Mouse (Mus musculus): ENCODE data around the gene Mrnip. TPM values are rescaled to one million over a fixed set of nuclear protein-coding genes. Genes with fewer than 3 reads are reported as not detected.

The Mrnip gene
- total RNA-seq, 2 experiments from 2014 or later = 13.3 to 14.2 TPM

- intact Hi-C loops (cut with DNase I) = no loop called here
- no peak overlapping the region for H3K27ac ChIP-seq
- H3K4me3 ChIP-seq = no peak overlapping the region
- DNase-seq (ENCODE audit: extremely low spot score in 1 of 2, low spot score in 2 of 2) = no peak
- TF ChIP-seq CTCF (IDR thresholded peaks at IDR 0.05) = peak; percentile 25
Measured at GRCm38 (mm10) chr11:50219833-50220232, 45.6 kb downstream of the Mrnip start.

GRCm38 (mm10) chr11:50222559-50223276 is 48.5 kb downstream of the Mrnip start:
- no peak for TF ChIP-seq CTCF (IDR thresholded peaks at IDR 0.05)
- intact Hi-C loops (cut with DNase I) = no loop called here
- DNase-seq (ENCODE audit: extremely low spot score in 1 of 2, low spot score in 2 of 2) = no peak
- no peak overlapping the region for H3K27ac ChIP-seq
- H3K4me3 ChIP-seq = no peak overlapping the region

- TF ChIP-seq CTCF (IDR thresholded peaks at IDR 0.05) = no peak
- intact Hi-C loops (cut with DNase I) = loop anchor here (2.0 kb wide), 2 partner anchors 13 to 67 kb away; partner anchors contain the start of genes Mgat4b and Sqstm1
- H3K4me3 ChIP-seq = peak overlapping the region; percentile 85
- no peak for DNase-seq (ENCODE audit: extremely low spot score in 1 of 2, low spot score in 2 of 2)
- peak overlapping the region; percentile 82 for H3K27ac ChIP-seq
Measured at GRCm38 (mm10) chr11:50223783-50224662, 49.8 kb downstream of the Mrnip start.

GRCm38 (mm10) chr11:50224671-50225530 is 50.7 kb downstream of the Mrnip start:
- TF ChIP-seq CTCF (IDR thresholded peaks at IDR 0.05) = peak; percentile 36
- intact Hi-C loops (cut with DNase I) = loop anchor here (2.0 to 5.0 kb wide), 3 partner anchors 14 to 142 kb away; partner anchors contain the start of genes Mgat4b and Sqstm1
- DNase-seq (ENCODE audit: extremely low spot score in 1 of 2, low spot score in 2 of 2) = peak; percentile 85 to 87
- peak overlapping the region; percentile 85 for H3K4me3 ChIP-seq
- H3K27ac ChIP-seq = peak overlapping the region; percentile 82

GRCm38 (mm10) chr11:50225611-50226378 is 51.6 kb downstream of the Mrnip start:
- DNase-seq (ENCODE audit: extremely low spot score in 1 of 2, low spot score in 2 of 2) = peak; percentile 38 to 47
- H3K27ac ChIP-seq = peak overlapping the region; percentile 82
- no peak for TF ChIP-seq CTCF (IDR thresholded peaks at IDR 0.05)
- intact Hi-C loops (cut with DNase I) = loop anchor here (2.0 to 5.0 kb wide), 3 partner anchors 15 to 142 kb away; partner anchors contain the start of genes Mgat4b and Sqstm1
- H3K4me3 ChIP-seq = peak overlapping the region; percentile 85

GRCm38 (mm10) chr11:50226406-50226805 is 52.2 kb downstream of the Mrnip start:
- no peak for TF ChIP-seq CTCF (IDR thresholded peaks at IDR 0.05)
- intact Hi-C loops (cut with DNase I) = loop anchor here (5.0 kb wide), 1 partner anchor 141 kb away; no protein-coding TSS in a partner anchor

GRCm38 (mm10) chr11:50227226-50227625 is 53.0 kb downstream of the Mrnip start:
- no peak for TF ChIP-seq CTCF (IDR thresholded peaks at IDR 0.05)
- no peak overlapping the region for H3K4me3 ChIP-seq
- intact Hi-C loops (cut with DNase I) = loop anchor here (5.0 kb wide), 1 partner anchor 140 kb away; no protein-coding TSS in a partner anchor

More at GRCm38 (mm10) chr11:50226406-50226805, 52.2 kb downstream of the Mrnip start:
- Histone ChIP-seq H3K4me3 (peak overlapping the region; percentile 85), H3K27ac (peak overlapping the region; percentile 82)
- no peak for DNase-seq (ENCODE audit: extremely low spot score in 1 of 2, low spot score in 2 of 2)

GRCm38 (mm10) chr11:50227736-50228135 is 53.5 kb downstream of the Mrnip start:
- no peak overlapping the region for H3K4me3 ChIP-seq
- no peak overlapping the region for H3K27ac ChIP-seq
- TF ChIP-seq CTCF (IDR thresholded peaks at IDR 0.05) = no peak
- intact Hi-C loops (cut with DNase I) = loop anchor here (5.0 kb wide), 1 partner anchor 140 kb away; no protein-coding TSS in a partner anchor
- DNase-seq (ENCODE audit: extremely low spot score in 1 of 2, low spot score in 2 of 2) = no peak

More at GRCm38 (mm10) chr11:50227226-50227625, 53.0 kb downstream of the Mrnip start:
- no peak overlapping the region for H3K27ac ChIP-seq
- DNase-seq (ENCODE audit: extremely low spot score in 1 of 2, low spot score in 2 of 2) = no peak

- Histone ChIP-seq H3K4me3 (no peak overlapping the region), H3K27ac (no peak overlapping the region)
- intact Hi-C loops (cut with DNase I) = loop anchor here (5.0 kb wide), 1 partner anchor 139 kb away; no protein-coding TSS in a partner anchor
- TF ChIP-seq CTCF (IDR thresholded peaks at IDR 0.05) = no peak
- DNase-seq (ENCODE audit: extremely low spot score in 1 of 2, low spot score in 2 of 2) = no peak
Measured at GRCm38 (mm10) chr11:50228772-50229171, 54.5 kb downstream of the Mrnip start.

- no peak overlapping the region for H3K27ac ChIP-seq
- DNase-seq (ENCODE audit: extremely low spot score in 1 of 2, low spot score in 2 of 2) = no peak
- no peak overlapping the region for H3K4me3 ChIP-seq
- no peak for TF ChIP-seq CTCF (IDR thresholded peaks at IDR 0.05)
- intact Hi-C loops (cut with DNase I) = loop anchor here (5.0 kb wide), 1 partner anchor 138 kb away; no protein-coding TSS in a partner anchor
Measured at GRCm38 (mm10) chr11:50229252-50229910, 55.1 kb downstream of the Mrnip start.
